Mouse (Mus musculus): Measurements from ENCODE around the gene Pla2g2f.

DNA sequence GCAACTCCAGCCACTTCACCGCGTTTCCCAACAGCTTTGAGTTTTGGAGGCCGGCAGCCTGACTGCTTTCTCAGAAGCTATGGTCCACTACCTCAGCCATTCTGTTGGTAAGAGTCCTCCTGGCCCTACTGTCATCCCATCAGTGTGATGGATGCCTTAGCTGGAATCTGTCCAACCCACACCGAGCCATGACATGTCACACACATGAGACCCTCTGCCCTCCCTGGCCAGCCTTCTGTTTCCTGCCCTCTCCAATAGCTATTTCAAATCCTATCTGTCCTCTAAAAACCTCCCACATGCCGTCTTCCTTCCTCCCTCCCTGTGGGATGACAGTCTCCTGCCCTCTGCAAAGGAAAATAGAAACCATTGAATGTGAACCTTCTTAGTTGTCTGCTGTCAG is 31.7 kb downstream of the Pla2g2f start:
- TF ChIP-seq EP300 (IDR thresholded peaks at IDR 0.05; ENCODE audit: low read depth), result no peak
- TF ChIP-seq CTCF (IDR thresholded peaks at IDR 0.05; ENCODE audit: low read depth), result no peak

Data from liver, embryonic 14.5 days (tissue).